Mouse (Mus musculus): Measurements from ENCODE around the gene Zfp941. TPM values are rescaled to one million over a fixed set of nuclear protein-coding genes. Genes with fewer than 3 reads are reported as not detected.

Gene Zfp941
- polyA plus RNA-seq, 1 experiment from 2014 or later: 32.3 TPM

DNA sequence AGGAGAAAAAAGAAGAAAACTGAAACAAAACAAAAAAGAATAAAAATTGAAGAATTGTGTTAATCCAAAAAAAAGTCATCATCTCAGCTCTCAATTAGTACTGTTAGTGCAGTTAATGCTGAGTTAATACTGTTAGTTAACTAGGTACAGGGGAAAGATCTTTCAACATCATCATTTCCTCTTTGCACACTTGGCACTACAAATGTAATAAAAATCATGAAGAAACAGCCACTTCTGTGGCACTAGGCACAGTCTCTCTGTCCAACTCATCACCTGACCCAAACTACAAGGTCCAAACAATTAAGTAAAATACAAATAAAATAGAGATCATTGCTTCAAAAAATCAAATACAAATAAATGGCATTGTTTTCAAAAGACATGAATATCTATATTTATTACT, 61.3 kb downstream of the Zfp941 start:
- H3K4me3 ChIP-seq (ENCODE audit: low read length): no peak overlapping the region
- H3K9me3 ChIP-seq (ENCODE audit: control insufficient read depth, low read length): no peaks in the 10 kb centered on the region
- H3K4me2 ChIP-seq (ENCODE audit: low read length): no peak overlapping the region
- no peaks in the 10 kb centered on the region for H3K27me3 ChIP-seq (replicated peaks; ENCODE audit: control insufficient read depth, insufficient read depth, low read length)
- no peak overlapping the region for H3K27ac ChIP-seq (ENCODE audit: low read depth, low read length)
- no peaks in the 10 kb centered on the region for H3K36me3 ChIP-seq (ENCODE audit: control insufficient read depth, insufficient read depth, low read length)
- no peak overlapping the region for H3K9ac ChIP-seq (ENCODE audit: low read depth, low read length)
- H3K4me1 ChIP-seq (ENCODE audit: control insufficient read depth, insufficient read depth, low read depth, low read length): no peaks in the 10 kb centered on the region
- no peak for ATAC-seq

Other genes starting within 250 kb of the Zfp941 start
- 0.05 TPM in 1 of 2 replicates, not detected in the other for gene Olfr46, start 220.9 kb downstream of the Zfp941 start, polyA plus RNA-seq (2015; fragmentation: Nextera tagmentation; extraction: Ambion mirVana)
- not detected in 2 replicates for gene Olfr61, start 193.2 kb downstream of the Zfp941 start, polyA plus RNA-seq (2015; fragmentation: Nextera tagmentation; extraction: Ambion mirVana)
- not detected in 2 replicates for gene Olfr53, start 175.7 kb downstream of the Zfp941 start, polyA plus RNA-seq (2015; fragmentation: Nextera tagmentation; extraction: Ambion mirVana)
- gene Olfr539, start 162.2 kb downstream of the Zfp941 start, polyA plus RNA-seq (2015; fragmentation: Nextera tagmentation; extraction: Ambion mirVana): 0.05 TPM in 1 of 2 replicates, not detected in the other
- not detected in 2 replicates for gene Olfr45, start 140.2 kb downstream of the Zfp941 start, polyA plus RNA-seq (2015; fragmentation: Nextera tagmentation; extraction: Ambion mirVana)
- not detected in 2 replicates for gene Olfr541, start 124.9 kb downstream of the Zfp941 start, polyA plus RNA-seq (2015; fragmentation: Nextera tagmentation; extraction: Ambion mirVana)
- gene Cyp2e1, start 58.4 kb downstream of the Zfp941 start, polyA plus RNA-seq (2015; fragmentation: Nextera tagmentation; extraction: Ambion mirVana): not detected in 2 replicates
- 0.60 and 0.89 TPM in 2 replicates for gene Syce1, start 34.3 kb downstream of the Zfp941 start, polyA plus RNA-seq (2015; fragmentation: Nextera tagmentation; extraction: Ambion mirVana)
- gene Urah, start 12.8 kb upstream of the Zfp941 start, polyA plus RNA-seq (2015; fragmentation: Nextera tagmentation; extraction: Ambion mirVana): not detected in 2 replicates
- gene Scgb1c1, start 23.4 kb upstream of the Zfp941 start, polyA plus RNA-seq (2015; fragmentation: Nextera tagmentation; extraction: Ambion mirVana): not detected in 2 replicates
- 0.21 and 0.29 TPM in 2 replicates for gene Odf3, start 25.6 kb upstream of the Zfp941 start, polyA plus RNA-seq (2015; fragmentation: Nextera tagmentation; extraction: Ambion mirVana)
- gene Gm45785, start 34.2 kb upstream of the Zfp941 start, polyA plus RNA-seq (2015; fragmentation: Nextera tagmentation; extraction: Ambion mirVana): 0.19 TPM in 1 of 2 replicates, not detected in the other
- 110 and 112 TPM in 2 replicates for gene Ric8a, start 34.8 kb upstream of the Zfp941 start, polyA plus RNA-seq (2015; fragmentation: Nextera tagmentation; extraction: Ambion mirVana)
- 37.5 and 47.5 TPM in 2 replicates for gene Bet1l, start 35.4 kb upstream of the Zfp941 start, polyA plus RNA-seq (2015; fragmentation: Nextera tagmentation; extraction: Ambion mirVana)
- 259 and 260 TPM in 2 replicates for gene Psmd13, start 59.8 kb upstream of the Zfp941 start, polyA plus RNA-seq (2015; fragmentation: Nextera tagmentation; extraction: Ambion mirVana)
- gene Sirt3, start 60.1 kb upstream of the Zfp941 start, polyA plus RNA-seq (2015; fragmentation: Nextera tagmentation; extraction: Ambion mirVana): 60.8 and 70.6 TPM in 2 replicates
- gene Cox8b, start 78.3 kb upstream of the Zfp941 start, polyA plus RNA-seq (2015; fragmentation: Nextera tagmentation; extraction: Ambion mirVana): 2.0 TPM in 1 of 2 replicates, not detected in the other
- 0.65 and 0.75 TPM in 2 replicates for gene Nlrp6, start 98.7 kb upstream of the Zfp941 start, polyA plus RNA-seq (2015; fragmentation: Nextera tagmentation; extraction: Ambion mirVana)
- 8.3 and 10.4 TPM in 2 replicates for gene Pgghg, start 119.2 kb upstream of the Zfp941 start, polyA plus RNA-seq (2015; fragmentation: Nextera tagmentation; extraction: Ambion mirVana)
- gene Ifitm5, start 128.1 kb upstream of the Zfp941 start, polyA plus RNA-seq (2015; fragmentation: Nextera tagmentation; extraction: Ambion mirVana): 0.49 and 1.7 TPM in 2 replicates
- not detected in 2 replicates for gene Gm45717, start 133.8 kb upstream of the Zfp941 start, polyA plus RNA-seq (2015; fragmentation: Nextera tagmentation; extraction: Ambion mirVana)
- 182 and 202 TPM in 2 replicates for gene Ifitm2, start 133.8 kb upstream of the Zfp941 start, polyA plus RNA-seq (2015; fragmentation: Nextera tagmentation; extraction: Ambion mirVana)
- 15.2 and 19.4 TPM in 2 replicates for gene Ifitm1, start 145.0 kb upstream of the Zfp941 start, polyA plus RNA-seq (2015; fragmentation: Nextera tagmentation; extraction: Ambion mirVana)
- 41.2 and 43.1 TPM in 2 replicates for gene Ifitm3, start 188.6 kb upstream of the Zfp941 start, polyA plus RNA-seq (2015; fragmentation: Nextera tagmentation; extraction: Ambion mirVana)
- gene Ifitm6, start 195.7 kb upstream of the Zfp941 start, polyA plus RNA-seq (2015; fragmentation: Nextera tagmentation; extraction: Ambion mirVana): 0.83 and 1.3 TPM in 2 replicates
- gene Gm17387, start 207.0 kb upstream of the Zfp941 start, polyA plus RNA-seq (2015; fragmentation: Nextera tagmentation; extraction: Ambion mirVana): not detected in 2 replicates
- gene B4galnt4, start 238.9 kb upstream of the Zfp941 start, polyA plus RNA-seq (2015; fragmentation: Nextera tagmentation; extraction: Ambion mirVana): 53.3 and 55.0 TPM in 2 replicates

Data from hindbrain, embryonic 16.5 days (tissue).